Mouse (Mus musculus) adrenal gland, postnatal 14 days (tissue): ENCODE measurements at regions not wholly inside any gene's neighbourhood (a gene's known extent, or its start where the extent isn't known, plus 50 kb on each side); places are given as distances from the start of the nearest gene placed in this dataset.

Source experiments
- DNase-seq: peaks from one replicate; pipeline ENCODE4 v3.0.0; 2021; ENCODE audit warnings: mixed read lengths

DNA sequence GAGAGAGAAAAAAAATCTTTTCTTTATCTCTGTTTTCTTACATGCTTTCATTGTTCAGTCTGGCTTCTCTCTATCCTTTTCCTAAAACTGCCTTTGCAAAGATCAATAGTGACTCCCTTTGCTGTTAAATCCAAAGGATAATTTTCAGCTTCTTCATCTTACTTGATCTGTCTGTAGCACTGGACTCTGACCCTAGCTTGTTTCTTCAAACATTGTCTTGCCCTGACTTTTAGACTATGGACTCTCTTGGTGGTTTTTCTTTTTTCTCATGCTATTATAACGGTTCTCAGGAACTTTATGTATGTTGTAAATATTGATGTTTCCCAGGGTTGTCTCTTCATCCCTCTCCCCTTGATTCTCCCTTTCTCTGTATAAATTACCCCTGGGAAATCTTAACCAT is 58.0 kb upstream of the Pkn2 start:
- no peak for DNase-seq

DNA sequence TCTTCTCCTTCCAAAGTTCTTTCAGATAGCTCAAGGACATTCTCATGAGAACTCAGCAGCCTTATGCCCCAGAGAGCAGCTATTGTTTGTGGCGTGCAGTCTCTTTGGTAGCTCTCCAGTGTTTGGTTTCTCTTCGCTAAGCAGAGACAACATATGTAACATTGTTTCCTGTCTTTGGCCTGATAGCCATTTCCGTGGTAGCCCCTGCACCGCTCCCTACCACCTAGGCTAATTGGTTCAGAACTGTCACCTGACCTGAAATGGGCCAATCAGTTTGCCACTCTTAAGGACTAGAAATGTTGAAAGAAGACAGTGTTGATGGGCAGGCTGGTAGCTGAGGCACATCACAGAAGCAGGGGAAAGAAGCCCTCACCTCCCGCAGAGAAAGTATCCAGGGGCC is 54.1 kb upstream of the Pkn2 start:
- no peak for DNase-seq

DNA sequence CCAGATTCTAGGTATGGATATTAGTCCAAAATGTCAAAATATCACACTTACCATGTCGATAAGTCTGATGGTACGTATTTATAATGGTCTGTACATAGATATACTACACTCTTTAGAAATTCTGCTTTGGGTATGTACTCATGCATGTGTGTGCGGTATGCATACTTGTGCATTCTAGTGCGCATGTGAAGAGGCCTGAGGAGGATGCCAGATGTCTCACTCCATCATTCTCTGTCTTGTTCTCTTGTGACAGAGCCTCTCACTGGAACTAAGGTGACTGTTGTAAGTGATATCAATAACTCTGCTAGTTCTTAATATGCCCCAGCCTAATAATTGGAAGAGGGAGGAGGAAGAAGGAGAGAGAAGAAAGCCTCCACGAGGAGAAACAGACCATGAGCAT is 52.5 kb upstream of the Pkn2 start:
- no peak for DNase-seq

DNA sequence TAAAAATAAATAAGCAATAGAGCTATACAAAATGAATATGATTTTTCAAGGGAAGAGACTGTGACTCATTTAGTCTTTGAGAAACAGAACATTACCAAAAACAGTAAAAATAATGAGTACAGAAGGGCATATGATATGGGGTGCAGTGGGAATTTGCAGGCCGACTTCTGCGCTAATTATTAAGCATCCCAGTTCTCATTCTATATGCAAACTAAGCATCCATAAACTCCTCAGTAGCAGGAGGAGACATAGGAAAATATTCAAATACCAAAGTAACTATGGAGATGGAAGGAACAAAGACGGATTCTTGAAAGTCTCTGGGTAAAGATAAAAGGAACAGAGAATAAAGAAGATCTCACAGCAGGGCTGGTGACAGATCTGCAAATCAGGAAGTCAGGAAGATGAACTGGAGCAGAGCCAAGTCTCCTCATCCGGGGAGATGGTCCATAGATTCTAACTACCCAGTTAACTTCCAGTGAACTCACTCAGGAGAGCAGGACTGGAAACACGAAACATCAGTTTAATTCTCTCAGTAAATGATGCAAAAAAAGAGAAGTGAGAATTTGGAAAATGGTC is 52.0 kb upstream of the Pkn2 start:
- no peak for DNase-seq
